Mouse (Mus musculus): ENCODE measurements around the gene Arid1b. TPM values are rescaled to one million over a fixed set of nuclear protein-coding genes. Genes with fewer than 3 reads are reported as not detected.

Arid1b gene
- polyA plus RNA-seq, 1 experiment: 9.0 TPM

GRCm38 (mm10) chr17:5050970-5051530 is 56.9 kb downstream of the Arid1b start:
- DNase-seq (ENCODE audit: low read depth, low spot score): no peak
- WGBS: 76% methylated on average over 7 of the region's 7 CpGs

- 81% methylated on average over 10 of the region's 10 CpGs for WGBS
Observed at GRCm38 (mm10) chr17:5052091-5052799, 58.1 kb downstream of the Arid1b start.

GRCm38 (mm10) chr17:5052800-5053179 is 58.7 kb downstream of the Arid1b start:
- no peak for DNase-seq (ENCODE audit: low read depth, low spot score)
- 80% methylated on average over 4 of the region's 4 CpGs for whole genome bisulfite sequencing

More at GRCm38 (mm10) chr17:5052091-5052799, 58.1 kb downstream of the Arid1b start:
- DNase-seq (ENCODE audit: low read depth, low spot score): no peak

- no peak for DNase-seq (ENCODE audit: low read depth, low spot score)
- WGBS: 45% methylated on average over 16 of the region's 16 CpGs
Observed at GRCm38 (mm10) chr17:5053201-5053600, 59.1 kb downstream of the Arid1b start.

- 67% methylated on average over 6 of the region's 6 CpGs for WGBS
Observed at GRCm38 (mm10) chr17:5055412-5055811, 61.3 kb downstream of the Arid1b start.

GRCm38 (mm10) chr17:5056654-5057053 is 62.5 kb downstream of the Arid1b start:
- DNase-seq (ENCODE audit: low read depth, low spot score): no peak
- 83% methylated on average over 4 of the region's 4 CpGs for WGBS

More at GRCm38 (mm10) chr17:5055412-5055811, 61.3 kb downstream of the Arid1b start:
- DNase-seq (ENCODE audit: low read depth, low spot score): no peak

GRCm38 (mm10) chr17:5057286-5057685 is 63.2 kb downstream of the Arid1b start:
- 27% methylated on average over 4 of the region's 4 CpGs for WGBS
- DNase-seq (ENCODE audit: low read depth, low spot score): no peak

GRCm38 (mm10) chr17:5057944-5058720 is 64.0 kb downstream of the Arid1b start:
- DNase-seq (ENCODE audit: low read depth, low spot score): no peak
- WGBS: 14% methylated on average over 10 of the region's 10 CpGs

GRCm38 (mm10) chr17:5059092-5059601 is 65.0 kb downstream of the Arid1b start:
- 84% methylated on average over 9 of the region's 9 CpGs for WGBS
- DNase-seq (ENCODE audit: low read depth, low spot score): no peak

GRCm38 (mm10) chr17:5060515-5061084 is 66.5 kb downstream of the Arid1b start:
- WGBS: 64% methylated on average over 5 of the region's 5 CpGs

GRCm38 (mm10) chr17:5061183-5061582 is 67.1 kb downstream of the Arid1b start:
- DNase-seq (ENCODE audit: low read depth, low spot score): no peak
- 69% methylated on average over 3 of the region's 3 CpGs for WGBS

More at GRCm38 (mm10) chr17:5060515-5061084, 66.5 kb downstream of the Arid1b start:
- DNase-seq (ENCODE audit: low read depth, low spot score): no peak

GRCm38 (mm10) chr17:5061593-5061992 is 67.5 kb downstream of the Arid1b start:
- no peak for DNase-seq (ENCODE audit: low read depth, low spot score)
- WGBS: 63% methylated on average over 5 of the region's 5 CpGs

- WGBS: 72% methylated on average over 9 of the region's 9 CpGs
- no peak for DNase-seq (ENCODE audit: low read depth, low spot score)
Observed at GRCm38 (mm10) chr17:5063471-5064176, 69.5 kb downstream of the Arid1b start.

- DNase-seq (ENCODE audit: low read depth, low spot score): no peak
- 65% methylated on average over 6 of the region's 6 CpGs for WGBS
Observed at GRCm38 (mm10) chr17:5064777-5065176, 70.6 kb downstream of the Arid1b start.

GRCm38 (mm10) chr17:5065270-5065669 is 71.1 kb downstream of the Arid1b start:
- no peak for DNase-seq (ENCODE audit: low read depth, low spot score)
- WGBS: 87% methylated on average over 6 of the region's 6 CpGs

- WGBS: 81% methylated on average over 8 of the region's 8 CpGs
- no peak for DNase-seq (ENCODE audit: low read depth, low spot score)
Observed at GRCm38 (mm10) chr17:5066835-5067234, 72.7 kb downstream of the Arid1b start.

GRCm38 (mm10) chr17:5067264-5067663 is 73.1 kb downstream of the Arid1b start:
- DNase-seq (ENCODE audit: low read depth, low spot score): no peak
- 74% methylated on average over 4 of the region's 4 CpGs for WGBS

- WGBS: 92% methylated on average over 3 of the region's 3 CpGs
- no peak for DNase-seq (ENCODE audit: low read depth, low spot score)
Observed at GRCm38 (mm10) chr17:5070399-5070798, 76.3 kb downstream of the Arid1b start.

GRCm38 (mm10) chr17:5072539-5072938 is 78.4 kb downstream of the Arid1b start:
- no peak for DNase-seq (ENCODE audit: low read depth, low spot score)
- 59% methylated on average over 4 of the region's 4 CpGs for WGBS
